Mouse (Mus musculus) liver, adult 2 months (tissue): ENCODE measurements around the gene Elovl2. TPM values are rescaled to one million over a fixed set of nuclear protein-coding genes. Genes with fewer than 3 reads are reported as not detected.

ENCODE experiments used
- DNase-seq: peaks from one replicate; pipeline ENCODE4 v3.0.0-alpha.2; 2011; ENCODE audit warnings: low read depth, low spot score; ENCODE audit errors: extremely low read depth
- H3K27ac ChIP-seq: fragments of 200-500 bp; replicated peaks from 2 replicates; pipeline ENCODE4 v1.5.1; 2012; ENCODE audit warnings: low read depth, mild to moderate bottlenecking, control low read depth, inconsistent platforms, low read length; ENCODE audit not compliant: insufficient read depth
- H3K27me3 ChIP-seq: fragments of 200-500 bp; 2 replicates; pipeline ENCODE4 v1.6.1; 2012; ENCODE audit warnings: mild to moderate bottlenecking, moderate library complexity, low read length, inconsistent platforms; ENCODE audit not compliant: control insufficient read depth, insufficient read depth
- H3K36me3 ChIP-seq: fragments of 200-500 bp; 2 replicates; pipeline ENCODE4 v1.6.1; 2012; ENCODE audit warnings: low read length, inconsistent platforms; ENCODE audit not compliant: control insufficient read depth, insufficient read depth
- H3K4me1 ChIP-seq: fragments of 200-500 bp; 2 replicates; pipeline ENCODE4 v1.6.1; 2011; ENCODE audit warnings: low read length; ENCODE audit not compliant: control insufficient read depth, insufficient read depth
- H3K4me3 ChIP-seq: fragments of 200-500 bp; 2 replicates; pipeline ENCODE4 v1.5.1; 2011; ENCODE audit warnings: low read depth, mild to moderate bottlenecking, control low read depth, low read length, moderate library complexity; ENCODE audit not compliant: insufficient read depth
- H3K79me2 ChIP-seq: fragments of 200-500 bp; 2 replicates; pipeline ENCODE4 v1.6.1; 2012; ENCODE audit warnings: inconsistent platforms, mild to moderate bottlenecking, low read length, moderate library complexity; ENCODE audit not compliant: control insufficient read depth, insufficient read depth
- H3K9ac ChIP-seq: fragments of 200-500 bp; 2 replicates; pipeline ENCODE4 v1.6.1; 2012; ENCODE audit warnings: low read depth, mild to moderate bottlenecking, control low read depth, inconsistent platforms, low read length
- CTCF ChIP-seq: fragments of 200-500 bp; IDR thresholded peaks from 2 replicates; pipeline ENCODE4 v1.5.1; 2011; ENCODE audit warnings: low read depth, low read length, control low read depth
- POLR2A ChIP-seq: fragments of 200-500 bp; IDR thresholded peaks from 2 replicates; pipeline ENCODE4 v1.6.1; 2011; ENCODE audit warnings: low read length, control low read depth; ENCODE audit not compliant: insufficient read depth; ENCODE audit errors: extremely low read depth
- WGBS: fragments of 180-500 bp; shearing (Covaris S2); methylation state at CpG from one replicate; pipeline ENCODE4 v1.1.7; 2018; 5-methylcytosine and 5-hydroxymethylcytosine counted together
- polyA plus RNA-seq: library from polyadenylated mRNA; depleted of rRNA; stranded (reverse); fragments of >200 nt; gene quantifications from 2 replicates; pipeline ENCODE4 v1.2.3, GENCODE M21; 2012
- total RNA-seq: library from RNA; depleted of rRNA; stranded (reverse); fragments of >200 nt; gene quantifications from 2 replicates; pipeline ENCODE4 v1.2.3, GENCODE M21; 2014

The Elovl2 gene
- total and polyA plus RNA-seq, 2 experiments: 182 to 287 TPM

- H3K79me2 ChIP-seq: peaks cover 12% of the 10 kb centered on the region
- H3K27ac ChIP-seq: peak overlapping the region; percentile 75
- TF ChIP-seq POLR2A (no peak), CTCF (no peak)
- WGBS: under 1% methylated on average over 27 of the region's 27 CpGs
- no peaks in the 10 kb centered on the region for H3K36me3 ChIP-seq
- H3K4me3 ChIP-seq: peak overlapping the region; percentile 98
- peak; percentile 99 for DNase-seq
- H3K4me1 ChIP-seq: peaks cover 12% of the 10 kb centered on the region
- no peaks in the 10 kb centered on the region for H3K27me3 ChIP-seq
- H3K9ac ChIP-seq: peak overlapping the region; percentile 93
These were observed 30.2 kb upstream of the Elovl2 start for GRCm38 (mm10) chr13:41250318-41250981.

DNA sequence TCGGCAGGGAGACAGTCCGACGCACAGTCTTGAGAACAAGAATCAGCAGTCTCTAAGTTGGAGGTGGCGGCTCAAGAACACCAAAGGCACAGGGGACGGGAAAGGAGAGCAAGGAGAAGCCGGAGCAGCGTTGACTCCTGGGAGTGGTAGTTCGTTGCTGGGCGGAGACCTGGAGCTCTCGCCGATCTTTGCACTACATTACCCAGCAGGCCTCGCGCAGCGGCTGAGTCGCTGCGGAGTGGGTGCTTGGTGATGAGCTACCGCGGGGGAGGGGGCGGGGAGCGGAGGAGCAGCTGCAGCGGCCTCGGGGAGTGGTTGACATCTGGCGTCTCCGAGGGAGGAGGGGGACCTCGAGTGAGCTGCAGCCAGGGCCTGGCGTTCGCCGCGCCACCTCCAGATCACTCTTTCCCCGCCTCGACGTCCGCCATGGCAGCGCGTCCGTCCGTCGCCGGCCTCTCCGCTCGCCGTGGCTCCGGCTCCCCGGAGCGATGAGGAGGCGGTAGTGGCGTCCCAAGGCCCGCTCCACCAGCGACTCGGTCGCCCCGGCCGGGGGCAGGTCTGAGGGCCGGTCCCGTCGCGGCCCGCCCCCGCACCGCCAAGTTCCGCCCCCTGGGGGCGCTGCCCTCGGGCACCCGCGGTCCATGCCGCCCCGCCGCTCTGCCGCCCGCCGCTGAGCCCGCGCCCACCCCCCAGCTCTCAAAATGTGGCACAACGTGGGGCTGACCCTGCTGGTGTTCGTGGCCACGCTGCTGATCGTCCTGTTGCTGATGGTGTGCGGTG, 29.5 kb upstream of the Elovl2 start, which contains the start of gene Smim13:
Smim13 (plus strand) TSS at position 307 of the 780 bp plus-strand sequence.
- DNase-seq: peak; percentile 93
- 1% methylated on average over 61 of the region's 78 CpGs for WGBS

DNA sequence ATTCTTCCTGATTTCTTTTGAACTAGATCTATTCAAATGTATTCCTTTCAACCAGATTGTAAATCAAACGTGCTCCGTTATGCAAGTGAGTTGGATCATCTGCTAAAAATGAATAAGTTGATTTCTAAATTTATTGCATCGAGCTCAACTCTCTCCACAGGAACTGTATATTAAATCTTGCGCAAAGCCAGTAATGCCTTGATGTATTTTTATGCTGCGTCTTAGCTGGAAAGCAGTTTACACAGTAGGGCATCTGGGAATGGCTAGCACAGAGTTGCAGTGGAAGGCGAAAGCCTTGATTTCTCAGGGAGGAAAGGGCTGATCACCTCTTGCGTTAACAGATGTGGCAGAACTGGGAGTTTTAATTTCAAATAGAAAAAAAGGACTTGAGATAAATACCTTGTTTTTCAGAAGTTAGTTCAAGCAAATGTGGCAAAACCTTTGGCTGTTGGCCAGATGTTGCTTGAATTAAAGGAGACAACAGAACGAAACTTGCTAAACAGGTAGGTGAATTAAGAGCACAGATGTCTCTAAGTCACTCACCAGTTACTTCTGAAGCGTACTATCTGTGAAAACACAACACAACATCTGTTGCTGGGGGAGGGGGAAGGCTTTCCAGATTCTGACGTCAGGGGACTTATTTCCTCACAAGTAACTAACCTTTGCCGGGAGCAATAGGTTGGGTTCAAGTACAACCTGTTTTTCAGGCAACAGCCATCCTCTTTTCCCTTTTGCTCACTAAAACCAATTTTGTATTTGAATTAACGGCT, 28.7 kb upstream of the Elovl2 start:
- Histone ChIP-seq H3K79me2 (peaks cover 10% of the 10 kb centered on the region), H3K27me3 (no peaks in the 10 kb centered on the region), H3K4me1 (peaks cover 12% of the 10 kb centered on the region), H3K27ac (peak overlapping the region; percentile 87), H3K36me3 (no peaks in the 10 kb centered on the region), H3K4me3 (peak overlapping the region; percentile 98), H3K9ac (peak overlapping the region; percentile 75)
- WGBS: 37% methylated on average over 12 of the region's 12 CpGs
- DNase-seq: no peak
- TF ChIP-seq CTCF (no peak), POLR2A (no peak)

More for the DNA sequence above, 29.5 kb upstream of the Elovl2 start, which contains the start of gene Smim13:
- Histone ChIP-seq H3K36me3 (no peaks in the 10 kb centered on the region), H3K9ac (peak within 1 kb of the TSS; percentile 93), H3K4me3 (peak within 1 kb of the TSS; percentile 98), H3K4me1 (peaks cover 12% of the 10 kb centered on the region), H3K79me2 (peaks cover 10% of the 10 kb centered on the region), H3K27ac (peak within 1 kb of the TSS; percentile 94), H3K27me3 (no peaks in the 10 kb centered on the region)
- peak; percentile 72; the same call in 1 of the 2 replicates for TF ChIP-seq POLR2A
- TF ChIP-seq CTCF: peak; percentile 49

- H3K4me3 ChIP-seq: no peak overlapping the region
- TF ChIP-seq CTCF (peak; percentile 29), POLR2A (no peak)
- WGBS: 36% methylated on average over 6 of the region's 6 CpGs
These were observed 24.2 kb upstream of the Elovl2 start for GRCm38 (mm10) chr13:41244306-41244830.

GRCm38 (mm10) chr13:41241557-41241956, 21.4 kb upstream of the Elovl2 start:
- H3K27ac ChIP-seq: no peak overlapping the region
- DNase-seq: peak; percentile 31
- WGBS: 59% methylated on average over 2 of the region's 2 CpGs
- no peak overlapping the region for H3K9ac ChIP-seq
- TF ChIP-seq CTCF (no peak), POLR2A (no peak)
- H3K79me2 ChIP-seq: no peaks in the 10 kb centered on the region
- no peaks in the 10 kb centered on the region for H3K27me3 ChIP-seq
- H3K36me3 ChIP-seq: peaks cover 3% of the 10 kb centered on the region
- peaks cover 3% of the 10 kb centered on the region; the same call in 1 of the 2 replicates for H3K4me1 ChIP-seq
- no peak overlapping the region for H3K4me3 ChIP-seq

More at GRCm38 (mm10) chr13:41244306-41244830, 24.2 kb upstream of the Elovl2 start:
- H3K4me1 ChIP-seq: peaks cover 2% of the 10 kb centered on the region; the same call in 1 of the 2 replicates
- H3K36me3 ChIP-seq: no peaks in the 10 kb centered on the region
- no peak for DNase-seq
- no peaks in the 10 kb centered on the region for H3K79me2 ChIP-seq
- H3K9ac ChIP-seq: no peak overlapping the region
- H3K27me3 ChIP-seq: no peaks in the 10 kb centered on the region
- H3K27ac ChIP-seq: no peak overlapping the region
